Mouse (Mus musculus) adrenal gland, postnatal 36 days (tissue): ENCODE measurements around the gene Bmp5. TPM values are rescaled to one million over a fixed set of nuclear protein-coding genes. Genes with fewer than 3 reads are reported as not detected.

Experiments
- DNase-seq, 2 experiments: peaks; one replicate each; pipeline ENCODE4 v3.0.0; 2021; ENCODE audit warnings: mixed read lengths in 1 of 2
- total RNA-seq, 2 experiments: library from RNA; stranded (reverse); gene quantifications; 2 replicates each; pipeline ENCODE4 v1.2.3; 2021

Gene Bmp5
- total RNA-seq, 2 experiments from 2014 or later, result 2.3 to 2.5 TPM

GRCm38 (mm10) chr9:75840841-75841240 is 65.7 kb downstream of the Bmp5 start:
- no peak for DNase-seq

- DNase-seq, result no peak
These were observed 70.8 kb downstream of the Bmp5 start for GRCm38 (mm10) chr9:75846010-75846409.

- no peak for DNase-seq
These were observed 75.6 kb downstream of the Bmp5 start for GRCm38 (mm10) chr9:75850670-75851228.

- no peak for DNase-seq
These were observed 83.0 kb downstream of the Bmp5 start for GRCm38 (mm10) chr9:75858161-75858560.

GRCm38 (mm10) chr9:75858939-75859338 is 83.8 kb downstream of the Bmp5 start:
- no peak for DNase-seq

- DNase-seq, result no peak
These were observed 95.4 kb downstream of the Bmp5 start for GRCm38 (mm10) chr9:75870332-75871177.

- no peak for DNase-seq
These were observed 101.2 kb downstream of the Bmp5 start for GRCm38 (mm10) chr9:75876333-75876732.

- DNase-seq, result no peak
These were observed 108.5 kb downstream of the Bmp5 start for GRCm38 (mm10) chr9:75883481-75884190.

- no peak for DNase-seq
These were observed 111.8 kb downstream of the Bmp5 start for GRCm38 (mm10) chr9:75886801-75887544.

- DNase-seq, result no peak
These were observed 121.8 kb downstream of the Bmp5 start for GRCm38 (mm10) chr9:75896918-75897317.

GRCm38 (mm10) chr9:75898022-75898421 is 122.9 kb downstream of the Bmp5 start:
- no peak for DNase-seq

GRCm38 (mm10) chr9:75901219-75901618 is 126.1 kb downstream of the Bmp5 start:
- no peak for DNase-seq

GRCm38 (mm10) chr9:75905497-75905896 is 130.3 kb downstream of the Bmp5 start:
- peak; percentile 10 to 35 for DNase-seq

GRCm38 (mm10) chr9:75910112-75910799 is 135.1 kb downstream of the Bmp5 start:
- DNase-seq, result peak; percentile 57 to 64

- DNase-seq, result no peak
These were observed 136.4 kb downstream of the Bmp5 start for GRCm38 (mm10) chr9:75911542-75911941.

- no peak for DNase-seq
These were observed 140.9 kb downstream of the Bmp5 start for GRCm38 (mm10) chr9:75916027-75916426.

GRCm38 (mm10) chr9:75927196-75927880 is 152.2 kb downstream of the Bmp5 start:
- DNase-seq, result peak; percentile 52 to 57

- no peak for DNase-seq
These were observed 152.9 kb downstream of the Bmp5 start for GRCm38 (mm10) chr9:75928068-75928467.

GRCm38 (mm10) chr9:75944663-75945062 is 169.5 kb downstream of the Bmp5 start:
- DNase-seq, result no peak
